Mouse (Mus musculus) thymus, adult 2 months (tissue): ENCODE measurements at regions not wholly inside any gene's neighbourhood (a gene's known extent, or its start where the extent isn't known, plus 50 kb on each side); places are given as distances from the start of the nearest gene placed in this dataset.

Experiments used
- DNase-seq: peaks from one replicate; pipeline ENCODE4 v3.0.0; 2021
- H3K27ac ChIP-seq: fragments of 200-500 bp; 2 replicates; pipeline ENCODE4 v1.5.1; 2012; ENCODE audit warnings: low read length, control low read depth; ENCODE audit not compliant: control insufficient read depth, insufficient read depth
- H3K27me3 ChIP-seq: fragments of 200-500 bp; 2 replicates; pipeline ENCODE4 v1.6.1; 2012; ENCODE audit warnings: mild to moderate bottlenecking, low read length, moderate library complexity, mixed read lengths; ENCODE audit not compliant: control insufficient read depth, insufficient read depth
- H3K36me3 ChIP-seq: fragments of 200-500 bp; 2 replicates; pipeline ENCODE4 v1.6.1; 2012; ENCODE audit warnings: mild to moderate bottlenecking, low read length, moderate library complexity; ENCODE audit not compliant: control insufficient read depth, insufficient read depth
- H3K4me1 ChIP-seq: fragments of 200-500 bp; replicated peaks from 2 replicates; pipeline ENCODE4 v1.6.1; 2012; ENCODE audit warnings: low read length; ENCODE audit not compliant: control insufficient read depth, insufficient read depth
- H3K4me3 ChIP-seq: fragments of 200-500 bp; 2 replicates; pipeline ENCODE4 v1.5.1; 2012; ENCODE audit warnings: mild to moderate bottlenecking, low read length, control low read depth, moderate library complexity; ENCODE audit not compliant: control insufficient read depth, insufficient read depth
- CTCF ChIP-seq: fragments of 200-500 bp; IDR thresholded peaks from 2 replicates; pipeline ENCODE4 v1.5.1; 2012; ENCODE audit warnings: mild to moderate bottlenecking, control low read depth, low read length, moderate library complexity, borderline replicate concordance; ENCODE audit not compliant: control insufficient read depth, poor library complexity, insufficient read depth; ENCODE audit errors: extremely low read depth
- POLR2A ChIP-seq: fragments of 200-500 bp; IDR thresholded peaks from 2 replicates; pipeline ENCODE4 v1.6.1; 2012; ENCODE audit warnings: mild to moderate bottlenecking, low read length, control low read depth, moderate library complexity; ENCODE audit not compliant: control insufficient read depth, poor library complexity, insufficient read depth; ENCODE audit errors: extremely low read depth
- WGBS: fragments of 180-500 bp; shearing (Covaris S2); methylation state at CpG from one replicate; pipeline ENCODE4 v1.1.7; 2018; 5-methylcytosine and 5-hydroxymethylcytosine counted together

- no peaks in the 10 kb centered on the region for H3K36me3 ChIP-seq
- no peak overlapping the region for H3K4me3 ChIP-seq
- DNase-seq = peak; percentile 51
- TF ChIP-seq CTCF (no peak), POLR2A (0 out of 2 replicates have a peak, but pooled peaks have one; percentile 17)
- H3K4me1 ChIP-seq = peaks cover 48% of the 10 kb centered on the region
- whole genome bisulfite sequencing = 18% methylated on average over 6 of the region's 6 CpGs
- H3K27ac ChIP-seq = peak overlapping the region; percentile 86
- no peaks in the 10 kb centered on the region for H3K27me3 ChIP-seq
Observed at GRCm38 (mm10) chr14:78438064-78438677, 98.4 kb downstream of the Akap11 start.

- 67% methylated on average over 4 of the region's 4 CpGs for WGBS
- no peak for TF ChIP-seq POLR2A
- no peak for TF ChIP-seq CTCF
- H3K27me3 ChIP-seq = no peaks in the 10 kb centered on the region
- H3K4me1 ChIP-seq = peaks cover 63% of the 10 kb centered on the region
- DNase-seq = peak; percentile 12
- H3K4me3 ChIP-seq = no peak overlapping the region
- peak overlapping the region; percentile 55 for H3K27ac ChIP-seq
- no peaks in the 10 kb centered on the region for H3K36me3 ChIP-seq
Observed at GRCm38 (mm10) chr14:78436586-78436985, 100.0 kb downstream of the Akap11 start.

- no peak for TF ChIP-seq POLR2A
- no peak for TF ChIP-seq CTCF
- peak; percentile 17 for DNase-seq
- Histone ChIP-seq H3K4me1 (peaks cover 61% of the 10 kb centered on the region), H3K27me3 (no peaks in the 10 kb centered on the region), H3K36me3 (no peaks in the 10 kb centered on the region), H3K27ac (peak overlapping the region; percentile 39), H3K4me3 (no peak overlapping the region)
- 8% methylated on average over 4 of the region's 4 CpGs for WGBS
Observed at GRCm38 (mm10) chr14:78435982-78436381, 100.6 kb downstream of the Akap11 start.

GRCm38 (mm10) chr14:78435561-78435960, 101.0 kb downstream of the Akap11 start:
- peaks cover 61% of the 10 kb centered on the region for H3K4me1 ChIP-seq
- TF ChIP-seq POLR2A = no peak
- no peak for TF ChIP-seq CTCF
- H3K27ac ChIP-seq = peak overlapping the region; percentile 39

GRCm38 (mm10) chr14:78434753-78435152, 101.9 kb downstream of the Akap11 start:
- H3K4me3 ChIP-seq = no peak overlapping the region
- TF ChIP-seq POLR2A (no peak), CTCF (no peak)
- no peaks in the 10 kb centered on the region for H3K36me3 ChIP-seq
- no peak for DNase-seq
- 69% methylated on average over 9 of the region's 9 CpGs for WGBS
- peaks cover 61% of the 10 kb centered on the region for H3K4me1 ChIP-seq
- H3K27ac ChIP-seq = peak overlapping the region; percentile 39
- no peaks in the 10 kb centered on the region for H3K27me3 ChIP-seq

More at GRCm38 (mm10) chr14:78435561-78435960, 101.0 kb downstream of the Akap11 start:
- Histone ChIP-seq H3K4me3 (no peak overlapping the region), H3K36me3 (no peaks in the 10 kb centered on the region), H3K27me3 (no peaks in the 10 kb centered on the region)
- WGBS = 10% methylated on average over 10 of the region's 10 CpGs
- peak; percentile 11 for DNase-seq

- Histone ChIP-seq H3K36me3 (no peaks in the 10 kb centered on the region), H3K4me1 (peaks cover 61% of the 10 kb centered on the region), H3K4me3 (no peak overlapping the region), H3K27me3 (no peaks in the 10 kb centered on the region), H3K27ac (no peak overlapping the region)
- WGBS = 22% methylated on average over 4 of the region's 4 CpGs
- DNase-seq = peak; percentile 46
- TF ChIP-seq CTCF (no peak), POLR2A (no peak)
Observed at GRCm38 (mm10) chr14:78434126-78434525, 102.5 kb downstream of the Akap11 start.

- Histone ChIP-seq H3K27ac (peak overlapping the region; percentile 89), H3K36me3 (no peaks in the 10 kb centered on the region), H3K27me3 (no peaks in the 10 kb centered on the region), H3K4me3 (no peak overlapping the region), H3K4me1 (peaks cover 50% of the 10 kb centered on the region)
- TF ChIP-seq POLR2A (no peak), CTCF (no peak)
- 77% methylated on average over 4 of the region's 4 CpGs for WGBS
- DNase-seq = peak; percentile 13
Observed at GRCm38 (mm10) chr14:78432471-78432870, 104.1 kb downstream of the Akap11 start.
